Mouse (Mus musculus) neural tube, embryonic 15.5 days (tissue): Measurements from ENCODE around the gene Ankrd11. TPM values are rescaled to one million over a fixed set of nuclear protein-coding genes. Genes with fewer than 3 reads are reported as not detected.
A peak's percentile ranks its signal among the peaks of the same experiment; 100 is the strongest.

Experiments
- ATAC-seq: fragments of 200-750 bp; cut with Nextera tagmentation; 2 replicates; pipeline ENCODE4 v1.8.0; 2017; ENCODE audit warnings: mild to moderate bottlenecking, moderate TSS enrichment, moderate library complexity; ENCODE audit not compliant: low FRiP score
- H3K27ac ChIP-seq: fragments of 300-500 bp; sonication (generic); replicated peaks from 2 replicates; pipeline ENCODE4 v1.5.1; 2015; ENCODE audit warnings: mild to moderate bottlenecking, inconsistent platforms
- H3K27me3 ChIP-seq: fragments of 300-500 bp; sonication (generic); replicated peaks from 2 replicates; pipeline ENCODE4 v1.6.1; 2015; ENCODE audit warnings: inconsistent platforms
- H3K36me3 ChIP-seq: fragments of 300-500 bp; sonication (generic); 2 replicates; pipeline ENCODE4 v1.6.1; 2015; ENCODE audit warnings: inconsistent platforms
- H3K4me1 ChIP-seq: fragments of 300-500 bp; sonication (generic); 2 replicates; pipeline ENCODE4 v1.6.1; 2015; ENCODE audit warnings: inconsistent platforms
- H3K4me2 ChIP-seq: fragments of 300-500 bp; sonication (generic); 2 replicates; pipeline ENCODE4 v1.6.1; 2015; ENCODE audit warnings: inconsistent platforms, mild to moderate bottlenecking, moderate library complexity
- H3K4me3 ChIP-seq: fragments of 300-500 bp; sonication (generic); replicated peaks from 2 replicates; pipeline ENCODE4 v1.5.1; 2015; ENCODE audit warnings: mild to moderate bottlenecking, inconsistent platforms
- H3K9ac ChIP-seq: fragments of 300-500 bp; sonication (generic); replicated peaks from 2 replicates; pipeline ENCODE4 v1.6.1; 2015; ENCODE audit warnings: mild to moderate bottlenecking, inconsistent platforms
- H3K9me3 ChIP-seq: fragments of 300-500 bp; sonication (generic); replicated peaks from 2 replicates; pipeline ENCODE4 v1.6.1; 2016; ENCODE audit warnings: inconsistent platforms
- WGBS: fragments of 180-500 bp; shearing (Covaris S2); methylation state at CpG from one replicate; pipeline ENCODE4 v1.1.7; 2015; ENCODE audit warnings: mixed read lengths; 5-methylcytosine and 5-hydroxymethylcytosine counted together
- polyA plus RNA-seq: library from polyadenylated mRNA; unstranded; fragments of >200 nt; fragmentation: Nextera tagmentation; extraction: Ambion mirVana; gene quantifications from 2 replicates; pipeline ENCODE4 v1.2.1, GENCODE M21; 2015

Ankrd11 gene
- polyA plus RNA-seq, 1 experiment from 2014 or later: 59.9 TPM

DNA sequence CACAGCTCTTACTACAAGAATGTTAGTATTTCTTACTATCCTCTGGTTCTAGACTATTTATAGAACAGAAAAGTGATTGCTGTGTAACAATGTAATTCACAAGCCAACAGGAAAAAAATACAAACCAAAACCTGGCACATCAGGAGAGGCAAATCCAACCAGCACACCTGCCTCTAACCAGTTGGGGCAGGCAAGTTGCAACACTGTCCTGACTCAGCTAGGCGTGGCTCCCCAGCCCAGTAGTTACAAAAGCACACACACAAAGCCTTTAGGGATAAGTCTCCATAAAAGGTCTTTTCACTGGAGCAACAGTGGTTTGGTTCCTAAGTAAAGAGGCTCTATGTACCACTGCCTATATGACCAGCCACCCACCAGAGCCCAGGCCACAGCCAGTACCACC is 20.8 kb downstream of the Ankrd11 start:
- Histone ChIP-seq H3K9ac (no peak overlapping the region), H3K4me3 (no peak overlapping the region), H3K9me3 (no peaks in the 10 kb centered on the region), H3K4me2 (no peak overlapping the region), H3K27me3 (no peaks in the 10 kb centered on the region), H3K36me3 (no peaks in the 10 kb centered on the region), H3K4me1 (peaks cover 54% of the 10 kb centered on the region), H3K27ac (no peak overlapping the region)
- ATAC-seq: no peak
- WGBS: 75% methylated on average over 1 of the region's 1 CpGs

DNA sequence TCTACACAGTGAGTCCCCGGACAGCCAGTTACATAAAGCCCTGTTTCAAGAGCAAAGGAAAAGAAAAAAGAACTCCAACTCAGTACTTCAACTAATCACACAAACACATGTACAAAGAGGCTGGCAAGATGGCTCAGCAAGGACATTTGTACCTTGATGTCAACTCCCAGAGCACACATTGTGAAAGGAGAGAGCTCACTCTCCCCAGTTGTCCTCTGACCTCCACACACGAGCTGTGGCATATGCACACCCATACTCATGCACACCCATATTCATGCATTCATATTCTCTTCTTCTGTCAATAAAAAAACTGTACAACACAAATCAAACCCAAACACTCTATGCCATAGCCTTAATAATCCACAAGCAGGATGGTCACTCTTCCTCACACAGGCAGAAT is 21.2 kb downstream of the Ankrd11 start:
- Histone ChIP-seq H3K36me3 (no peaks in the 10 kb centered on the region), H3K4me1 (peaks cover 52% of the 10 kb centered on the region), H3K27me3 (no peaks in the 10 kb centered on the region), H3K4me3 (no peak overlapping the region), H3K4me2 (no peak overlapping the region), H3K27ac (0 out of 2 replicates have a peak overlapping the region, but pooled peaks have one; percentile 9), H3K9ac (no peak overlapping the region), H3K9me3 (no peaks in the 10 kb centered on the region)
- no peak for ATAC-seq
- WGBS: 72% methylated on average over 2 of the region's 2 CpGs

DNA sequence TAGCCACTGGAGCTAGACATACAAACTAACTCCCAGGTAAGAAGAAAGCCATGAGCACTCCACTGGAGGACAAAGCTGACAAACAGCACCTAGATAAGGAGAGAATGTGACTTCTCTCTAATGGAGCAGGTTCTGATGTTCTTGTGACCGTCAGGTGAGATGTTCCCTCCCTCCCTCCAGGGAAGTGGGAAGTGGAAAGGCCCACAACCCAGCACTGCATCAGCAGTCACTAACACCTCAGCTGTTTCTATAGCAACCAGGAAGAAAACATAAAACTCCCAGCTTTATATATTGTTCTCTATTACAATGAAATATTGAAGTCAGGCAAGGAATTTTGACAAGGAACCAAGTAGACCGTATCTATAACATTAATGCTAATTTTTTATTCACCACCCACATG is 22.0 kb downstream of the Ankrd11 start:
- H3K27ac ChIP-seq: no peak overlapping the region
- no peaks in the 10 kb centered on the region for H3K36me3 ChIP-seq
- H3K4me2 ChIP-seq: no peak overlapping the region
- peaks cover 52% of the 10 kb centered on the region for H3K4me1 ChIP-seq
- H3K4me3 ChIP-seq: no peak overlapping the region
- no peak for ATAC-seq
- H3K9ac ChIP-seq: no peak overlapping the region
- no peaks in the 10 kb centered on the region for H3K27me3 ChIP-seq
- H3K9me3 ChIP-seq: no peaks in the 10 kb centered on the region
- 61% methylated on average over 2 of the region's 2 CpGs for WGBS

DNA sequence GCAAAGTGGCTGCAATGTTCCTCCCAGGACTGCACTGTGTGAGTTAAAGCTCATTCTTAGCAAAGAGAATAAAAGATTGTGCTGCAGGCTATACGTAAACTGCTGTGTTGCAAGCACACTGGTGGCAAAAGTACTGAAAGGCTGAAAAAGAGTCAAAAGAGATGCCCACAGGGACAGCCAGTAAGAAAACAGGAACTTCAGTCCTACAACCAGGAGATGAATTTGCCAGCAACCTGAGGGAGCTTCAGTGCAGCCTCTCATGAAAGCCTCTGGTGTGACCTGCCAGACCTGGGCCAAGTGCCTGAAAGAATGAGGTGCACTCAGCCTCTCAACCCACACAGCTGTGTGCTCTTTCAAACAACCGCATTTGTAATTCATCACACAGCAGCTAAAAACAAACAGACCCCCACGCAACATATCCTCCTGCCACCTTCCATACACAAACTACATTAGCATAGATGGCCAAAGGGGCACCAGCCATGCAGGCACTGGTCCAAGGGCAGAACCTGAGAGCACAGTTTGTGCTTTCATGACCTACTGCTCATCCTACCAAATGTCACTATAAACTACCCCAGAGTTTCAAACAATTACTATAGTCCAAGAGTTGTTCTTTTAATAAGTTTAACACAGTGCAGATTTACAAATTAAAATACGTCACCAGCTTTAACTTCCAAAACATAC is 23.5 kb downstream of the Ankrd11 start:
- Histone ChIP-seq H3K4me1 (peaks cover 56% of the 10 kb centered on the region), H3K9ac (no peak overlapping the region), H3K36me3 (no peaks in the 10 kb centered on the region; the same call in 1 of the 2 replicates), H3K27me3 (no peaks in the 10 kb centered on the region), H3K27ac (no peak overlapping the region; the same call in 1 of the 2 replicates), H3K9me3 (no peaks in the 10 kb centered on the region), H3K4me3 (no peak overlapping the region), H3K4me2 (no peak overlapping the region)
- no peak for ATAC-seq
- 60% methylated on average over 4 of the region's 4 CpGs for WGBS

DNA sequence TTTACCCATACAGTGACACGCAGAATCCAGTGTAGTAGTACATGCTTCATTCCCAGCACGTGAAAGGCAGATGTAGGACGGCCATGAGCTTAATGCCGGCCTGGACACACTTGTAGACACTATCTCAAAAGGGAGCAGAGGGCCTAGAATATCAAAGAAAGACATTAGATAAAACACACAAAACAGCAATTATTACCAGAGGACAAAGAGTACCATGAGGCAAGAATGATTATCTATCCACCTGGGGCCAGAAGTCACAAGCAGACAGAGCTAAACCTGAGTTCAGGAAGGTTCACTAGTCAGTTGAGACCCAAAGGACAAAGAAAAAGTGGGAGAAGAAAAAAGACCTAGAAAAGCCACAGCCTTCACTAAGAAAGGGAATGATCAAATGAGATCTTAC is 24.9 kb downstream of the Ankrd11 start:
- Histone ChIP-seq H3K9ac (no peak overlapping the region), H3K4me3 (no peak overlapping the region)

DNA sequence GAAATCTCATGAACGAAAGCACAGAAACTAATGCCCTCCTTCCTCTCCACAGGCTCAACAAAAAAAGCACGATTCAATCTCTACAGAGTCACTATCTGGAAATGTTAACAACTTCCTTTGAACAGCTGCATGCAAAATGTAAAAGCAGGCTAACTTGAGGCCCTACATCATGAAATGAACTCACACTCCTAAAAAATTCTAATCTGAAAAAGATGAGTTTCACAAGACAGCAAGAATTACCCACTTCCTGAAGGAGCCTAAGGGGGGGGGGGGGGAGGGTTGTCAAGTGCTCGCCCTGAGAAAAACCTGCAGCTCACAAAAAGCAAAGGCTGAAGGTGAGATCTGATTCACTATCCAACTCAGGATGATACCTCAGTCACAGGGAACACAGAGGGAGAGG is 27.0 kb downstream of the Ankrd11 start:
- no peak overlapping the region for H3K27ac ChIP-seq
- 84% methylated on average over 3 of the region's 3 CpGs for WGBS
- no peak overlapping the region for H3K4me2 ChIP-seq
- H3K27me3 ChIP-seq: no peaks in the 10 kb centered on the region
- no peaks in the 10 kb centered on the region for H3K9me3 ChIP-seq
- H3K4me1 ChIP-seq: peaks cover 37% of the 10 kb centered on the region
- H3K4me3 ChIP-seq: no peak overlapping the region
- no peak for ATAC-seq
- H3K36me3 ChIP-seq: no peaks in the 10 kb centered on the region; the same call in 1 of the 2 replicates
- H3K9ac ChIP-seq: no peak overlapping the region

More for the DNA sequence above, 24.9 kb downstream of the Ankrd11 start:
- H3K27me3 ChIP-seq: no peaks in the 10 kb centered on the region
- H3K4me1 ChIP-seq: peaks cover 54% of the 10 kb centered on the region
- no peaks in the 10 kb centered on the region; the same call in 1 of the 2 replicates for H3K36me3 ChIP-seq
- H3K9me3 ChIP-seq: no peaks in the 10 kb centered on the region
- no peak for ATAC-seq
- 92% methylated on average over 4 of the region's 4 CpGs for WGBS
- H3K4me2 ChIP-seq: no peak overlapping the region
- no peak overlapping the region for H3K27ac ChIP-seq

DNA sequence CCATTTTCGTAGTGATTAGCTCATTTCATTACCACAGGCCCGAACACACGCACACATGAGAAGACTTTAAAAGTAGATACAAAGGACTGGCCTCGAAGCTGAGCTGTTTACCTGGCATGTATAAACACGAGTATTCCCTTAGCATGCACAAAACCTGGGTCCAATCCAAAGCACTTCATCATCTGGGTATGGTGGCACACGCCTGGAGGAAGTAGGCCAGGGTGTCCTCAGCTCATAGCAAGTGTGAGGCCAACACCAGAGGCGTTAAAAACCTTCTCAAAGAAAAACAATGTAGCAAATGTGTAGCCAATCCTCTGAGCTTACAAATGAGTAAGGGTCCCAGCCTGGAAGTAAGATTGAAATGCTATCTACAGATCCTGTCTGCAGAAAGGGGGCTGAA is 27.6 kb downstream of the Ankrd11 start:
- H3K4me1 ChIP-seq: peaks cover 33% of the 10 kb centered on the region
- no peak overlapping the region for H3K4me3 ChIP-seq
- ATAC-seq: no peak
- no peak overlapping the region for H3K27ac ChIP-seq
- H3K9me3 ChIP-seq: no peaks in the 10 kb centered on the region
- no peak overlapping the region for H3K4me2 ChIP-seq
- no peaks in the 10 kb centered on the region; the same call in 1 of the 2 replicates for H3K36me3 ChIP-seq
- 77% methylated on average over 7 of the region's 7 CpGs for WGBS
- no peaks in the 10 kb centered on the region for H3K27me3 ChIP-seq
- H3K9ac ChIP-seq: no peak overlapping the region

DNA sequence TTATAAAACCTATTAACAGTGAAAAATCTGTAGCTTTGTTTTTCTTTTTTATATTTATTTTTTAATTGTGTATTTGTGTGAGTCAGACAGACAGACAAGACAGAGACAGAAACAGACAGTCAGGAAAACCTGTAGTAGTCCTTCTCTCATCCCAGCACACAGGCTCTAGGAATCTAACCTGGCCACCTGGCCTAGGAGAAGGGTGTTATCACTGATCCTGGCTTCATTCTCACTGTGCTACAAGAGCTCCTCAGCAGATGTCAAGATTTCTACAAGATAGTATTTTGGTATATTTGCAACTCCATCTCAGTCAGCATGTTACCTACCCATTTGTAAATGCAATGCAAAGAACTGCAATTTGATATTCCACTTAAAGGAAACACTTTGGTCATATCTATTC is 30.8 kb downstream of the Ankrd11 start:
- Histone ChIP-seq H3K4me3 (no peak overlapping the region), H3K4me1 (0 out of 2 replicates have a peak, but pooled peaks cover 5% of the 10 kb centered on the region), H3K9ac (no peak overlapping the region), H3K9me3 (no peaks in the 10 kb centered on the region), H3K36me3 (no peaks in the 10 kb centered on the region; the same call in 1 of the 2 replicates), H3K27me3 (no peaks in the 10 kb centered on the region), H3K4me2 (no peak overlapping the region), H3K27ac (no peak overlapping the region)
- ATAC-seq: no peak

DNA sequence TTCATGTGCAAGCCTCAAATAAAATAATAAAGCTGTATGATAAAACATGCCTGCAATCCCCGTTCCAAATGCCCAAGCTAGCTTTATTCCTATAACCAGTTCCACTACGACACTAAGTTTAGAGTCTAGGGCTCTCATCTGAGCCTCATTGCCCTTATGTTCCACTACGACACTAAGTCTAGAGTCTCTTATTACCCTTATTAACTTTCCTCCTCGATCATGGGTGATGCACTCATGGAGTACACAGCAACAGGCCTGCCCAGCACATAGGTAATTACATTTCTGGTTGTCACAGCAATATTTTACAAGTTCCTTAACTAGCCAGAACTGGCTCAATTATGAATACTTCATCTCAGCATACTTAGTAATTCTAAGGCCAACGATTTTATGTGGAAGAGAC is 36.3 kb downstream of the Ankrd11 start:
- no peak for ATAC-seq
- Histone ChIP-seq H3K4me1 (peaks cover 24% of the 10 kb centered on the region), H3K36me3 (no peaks in the 10 kb centered on the region), H3K4me3 (no peak overlapping the region), H3K27me3 (no peaks in the 10 kb centered on the region), H3K9me3 (no peaks in the 10 kb centered on the region), H3K4me2 (no peak overlapping the region), H3K9ac (no peak overlapping the region), H3K27ac (no peak overlapping the region)
- WGBS: 79% methylated on average over 5 of the region's 5 CpGs

DNA sequence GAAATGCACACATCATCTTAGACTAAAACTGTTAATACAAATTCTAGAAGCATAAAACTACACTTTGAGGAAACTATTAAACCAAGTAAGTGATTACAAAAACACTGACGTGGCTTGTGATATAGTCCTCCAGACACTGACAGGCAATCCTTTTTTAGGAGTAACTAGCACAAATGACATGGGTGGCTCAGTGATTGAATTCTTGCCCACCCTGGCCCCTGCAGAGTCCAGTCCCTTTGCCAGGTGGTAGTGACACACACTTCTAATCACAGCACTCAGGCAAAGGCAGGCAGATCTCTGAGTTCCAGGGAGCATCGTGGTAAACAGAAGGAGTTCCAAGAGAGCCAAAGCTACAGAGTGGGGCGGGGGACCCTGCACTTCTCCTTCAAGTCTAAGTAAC is 36.7 kb downstream of the Ankrd11 start:
- Histone ChIP-seq H3K4me2 (no peak overlapping the region), H3K36me3 (no peaks in the 10 kb centered on the region), H3K9me3 (no peaks in the 10 kb centered on the region), H3K9ac (no peak overlapping the region), H3K27me3 (no peaks in the 10 kb centered on the region), H3K4me3 (no peak overlapping the region), H3K4me1 (peaks cover 27% of the 10 kb centered on the region), H3K27ac (no peak overlapping the region)
- no peak for ATAC-seq
- WGBS: 69% methylated on average over 3 of the region's 3 CpGs

DNA sequence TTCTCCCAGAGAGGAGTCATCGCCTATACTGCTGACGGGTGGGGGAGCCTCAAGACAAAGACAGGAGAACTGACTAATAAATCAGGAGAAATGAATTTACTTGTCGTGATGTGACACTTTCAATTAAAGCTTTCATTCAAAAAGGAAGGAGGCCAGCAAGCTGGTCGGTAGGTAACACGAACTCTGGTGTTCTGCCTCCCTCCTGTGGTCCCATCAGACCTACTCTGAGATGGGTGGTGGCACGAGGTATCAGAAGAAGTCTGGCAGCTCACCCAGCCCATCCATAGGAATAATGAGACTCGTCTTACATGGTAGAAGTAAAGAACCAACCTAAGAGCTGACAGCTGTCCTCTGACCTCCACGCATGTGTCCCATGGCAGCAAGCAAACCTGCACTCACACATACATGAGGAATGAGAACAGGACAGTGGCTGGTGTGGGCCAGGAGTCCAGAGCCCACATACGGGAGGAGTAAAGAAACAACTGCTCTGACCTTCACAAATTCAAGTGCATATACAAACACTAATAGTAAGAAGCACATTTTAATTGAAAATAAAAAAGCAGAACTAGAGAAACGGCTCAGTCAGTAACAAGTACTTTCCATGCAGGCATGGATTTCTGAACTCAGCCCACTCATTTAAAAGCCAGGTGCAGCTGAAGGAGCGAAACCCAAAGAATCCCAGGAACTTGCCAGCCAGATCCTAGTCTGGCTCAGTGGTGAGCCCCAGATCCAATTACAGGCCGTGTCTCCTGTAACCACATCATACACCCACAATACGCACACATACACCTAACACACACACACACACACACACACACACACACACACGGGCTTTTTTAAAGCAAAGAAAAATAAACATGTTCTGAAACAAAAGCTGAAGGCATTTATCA is 37.8 kb downstream of the Ankrd11 start:
- Histone ChIP-seq H3K27ac (no peak overlapping the region), H3K36me3 (no peaks in the 10 kb centered on the region), H3K9ac (no peak overlapping the region), H3K4me2 (no peak overlapping the region), H3K4me1 (peaks cover 27% of the 10 kb centered on the region), H3K27me3 (no peaks in the 10 kb centered on the region), H3K9me3 (no peaks in the 10 kb centered on the region), H3K4me3 (no peak overlapping the region)
- no peak for ATAC-seq
- WGBS: 66% methylated on average over 14 of the region's 14 CpGs

DNA sequence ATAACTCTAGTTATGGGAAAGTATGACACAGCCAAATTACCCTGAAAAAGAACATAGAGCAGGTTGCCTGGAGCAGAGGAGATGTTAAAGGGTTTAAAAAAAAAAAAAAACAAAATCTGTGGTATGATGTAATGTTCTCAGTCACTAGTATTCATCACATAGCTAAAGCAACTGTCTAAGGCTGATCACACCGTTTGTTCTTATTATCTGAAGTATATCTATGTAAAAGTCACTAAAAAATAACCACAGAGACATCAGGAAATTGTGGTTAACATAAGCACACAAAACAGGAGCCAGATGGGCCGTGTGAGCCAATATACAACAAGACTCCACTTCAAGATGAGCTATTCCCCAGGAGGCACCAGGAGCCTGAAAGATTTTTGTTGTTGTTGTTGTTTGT is 41.8 kb downstream of the Ankrd11 start:
- ATAC-seq: no peak
- Histone ChIP-seq H3K9ac (no peak overlapping the region), H3K27ac (no peak overlapping the region), H3K4me3 (no peak overlapping the region), H3K4me1 (peaks cover 24% of the 10 kb centered on the region), H3K27me3 (no peaks in the 10 kb centered on the region), H3K36me3 (no peaks in the 10 kb centered on the region), H3K9me3 (no peaks in the 10 kb centered on the region), H3K4me2 (no peak overlapping the region)
- WGBS: 62% methylated on average over 2 of the region's 2 CpGs
